Comparison of ENCODE assay signal across 8 mouse cellular contexts in genomic region chr5:137757887-137758286, GRCm38 (mm10). TPM values are rescaled to one million over a fixed set of nuclear protein-coding genes. Genes with fewer than 3 reads are reported as not detected.
DNase-seq lines count a peak whose midpoint lies in the region; ATAC-seq and TF ChIP-seq lines count a peak whose summit lies in the region.

No protein-coding gene starts in this region.

- H3K4me2 ChIP-seq in forebrain, postnatal 0 days (ENCODE audit: low read depth) = peak overlapping the region; percentile 37
- no peak overlapping the region for H3K4me2 ChIP-seq in intestine, embryonic 15.5 days (replicated peaks)

- H3K27ac ChIP-seq in forebrain, postnatal 0 days (ENCODE audit: low read depth, low read length) = peak overlapping the region; percentile 59
- H3K27ac ChIP-seq in intestine, embryonic 15.5 days = no peak overlapping the region

- no peaks in the 10 kb centered on the region for H3K27me3 ChIP-seq in forebrain, postnatal 0 days (ENCODE audit: insufficient read depth, low read length)
- no peaks in the 10 kb centered on the region for H3K27me3 ChIP-seq in intestine, embryonic 15.5 days (replicated peaks)

- peaks cover 9% of the 10 kb centered on the region for H3K36me3 ChIP-seq in forebrain, postnatal 0 days (ENCODE audit: insufficient read depth)
- peaks cover 37% of the 10 kb centered on the region for H3K36me3 ChIP-seq in intestine, embryonic 15.5 days

- 36% methylated on average over 6 of the region's 6 CpGs for WGBS in forebrain, postnatal 0 days
- 81% methylated on average over 6 of the region's 6 CpGs for WGBS in intestine, embryonic 15.5 days

- peak; percentile 43 for DNase-seq in kidney, adult 11 months
- DNase-seq in kidney, adult 18-20 months = no peak
- peak; percentile 93 for DNase-seq in brain, embryonic 14.5 days (ENCODE audit: low read depth)
- peak; percentile 81 for DNase-seq in forebrain, postnatal 0 days
- DNase-seq in layer of hippocampus, adult 9-11 months = peak; percentile 95
- DNase-seq in right cerebral cortex, postnatal 25 days = peak; percentile 68
- DNase-seq in embryo, embryonic 10 days (ENCODE audit: low spot score) = no peak

- no peak overlapping the region for H3K4me3 ChIP-seq in forebrain, postnatal 0 days (ENCODE audit: low read depth, low read length)
- no peak overlapping the region for H3K4me3 ChIP-seq in intestine, embryonic 15.5 days (replicated peaks)

- 0 out of 2 replicates have a peak, but pooled peaks cover 3% of the 10 kb centered on the region for H3K4me1 ChIP-seq in forebrain, postnatal 0 days (ENCODE audit: insufficient read depth)
- peaks cover 12% of the 10 kb centered on the region for H3K4me1 ChIP-seq in intestine, embryonic 15.5 days (replicated peaks)

- H3K9me3 ChIP-seq in forebrain, postnatal 0 days (ENCODE audit: low read length) = no peaks in the 10 kb centered on the region
- no peaks in the 10 kb centered on the region for H3K9me3 ChIP-seq in intestine, embryonic 15.5 days

- peak overlapping the region; percentile 28 for H3K9ac ChIP-seq in forebrain, postnatal 0 days
- H3K9ac ChIP-seq in intestine, embryonic 15.5 days = no peak overlapping the region

- peak; percentile 69 for ATAC-seq in forebrain, postnatal 0 days
- ATAC-seq in intestine, embryonic 15.5 days = no peak

- no peak for TF ChIP-seq CTCF in brain, embryonic 14.5 days (IDR thresholded peaks at IDR 0.05; ENCODE audit: borderline replicate concordance, extremely low read depth, insufficient read depth, insufficient read length)
- no peak for TF ChIP-seq CTCF in forebrain, postnatal 0 days (IDR thresholded peaks at IDR 0.05; ENCODE audit: low read depth)

- TF ChIP-seq POLR2A in brain, embryonic 14.5 days (IDR thresholded peaks at IDR 0.05; ENCODE audit: borderline replicate concordance, extremely low read depth, insufficient read depth, insufficient read length, poor library complexity, severe bottlenecking) = no peak

RNA-seq across cellular contexts. Expression of gene Tsc22d4, which starts 12.4 kb away (rescaled TPM):
- 51.8 and 53.7 TPM in 2 replicates for polyA plus RNA-seq in brain, embryonic 14.5 days (2012; rRNA removed)
- 120 and 135 TPM in 2 replicates for total RNA-seq in forebrain, postnatal 0 days (2014; rRNA removed)
- polyA plus RNA-seq in forebrain, postnatal 0 days (2015; fragmentation: Nextera tagmentation; extraction: Ambion mirVana) = 112 and 134 TPM in 2 replicates
- 117 and 118 TPM in 2 replicates for polyA plus RNA-seq in intestine, embryonic 15.5 days (2015; fragmentation: Nextera tagmentation; extraction: Ambion mirVana)

RNA-seq across cellular contexts. Expression of gene Nyap1, which starts 16.5 kb away (rescaled TPM):
- polyA plus RNA-seq in brain, embryonic 14.5 days (2012; rRNA removed) = 208 and 219 TPM in 2 replicates
- total RNA-seq in forebrain, postnatal 0 days (2014; rRNA removed) = 251 and 252 TPM in 2 replicates
- 42.0 and 48.9 TPM in 2 replicates for polyA plus RNA-seq in forebrain, postnatal 0 days (2015; fragmentation: Nextera tagmentation; extraction: Ambion mirVana)
- polyA plus RNA-seq in intestine, embryonic 15.5 days (2015; fragmentation: Nextera tagmentation; extraction: Ambion mirVana) = 2.3 and 2.8 TPM in 2 replicates

RNA-seq across cellular contexts. Expression of gene Ppp1r35, which starts 20.8 kb away (rescaled TPM):
- polyA plus RNA-seq in brain, embryonic 14.5 days (2012; rRNA removed) = 47.7 and 81.6 TPM in 2 replicates
- 28.8 and 47.4 TPM in 2 replicates for total RNA-seq in forebrain, postnatal 0 days (2014; rRNA removed)
- 39.1 and 41.8 TPM in 2 replicates for polyA plus RNA-seq in forebrain, postnatal 0 days (2015; fragmentation: Nextera tagmentation; extraction: Ambion mirVana)
- polyA plus RNA-seq in intestine, embryonic 15.5 days (2015; fragmentation: Nextera tagmentation; extraction: Ambion mirVana) = 22.3 and 22.7 TPM in 2 replicates

RNA-seq across cellular contexts. Expression of gene Mepce, which starts 29.6 kb away (rescaled TPM):
- polyA plus RNA-seq in brain, embryonic 14.5 days (2012; rRNA removed) = 35.7 and 38.5 TPM in 2 replicates
- 33.3 and 47.7 TPM in 2 replicates for total RNA-seq in forebrain, postnatal 0 days (2014; rRNA removed)
- polyA plus RNA-seq in forebrain, postnatal 0 days (2015; fragmentation: Nextera tagmentation; extraction: Ambion mirVana) = 18.3 and 21.1 TPM in 2 replicates
- polyA plus RNA-seq in intestine, embryonic 15.5 days (2015; fragmentation: Nextera tagmentation; extraction: Ambion mirVana) = 8.9 and 9.2 TPM in 2 replicates

RNA-seq across cellular contexts. Expression of gene Zcwpw1, which starts 29.7 kb away (rescaled TPM):
- polyA plus RNA-seq in brain, embryonic 14.5 days (2012; rRNA removed) = 8.1 and 8.2 TPM in 2 replicates
- total RNA-seq in forebrain, postnatal 0 days (2014; rRNA removed) = 3.5 and 7.7 TPM in 2 replicates
- polyA plus RNA-seq in forebrain, postnatal 0 days (2015; fragmentation: Nextera tagmentation; extraction: Ambion mirVana) = 3.1 and 4.8 TPM in 2 replicates
- 13.6 and 15.6 TPM in 2 replicates for polyA plus RNA-seq in intestine, embryonic 15.5 days (2015; fragmentation: Nextera tagmentation; extraction: Ambion mirVana)

Comparison
In these comparisons a context has a peak if more than half of its experiments do, and no peak if none do; other contexts are left out.
1. DNase-seq: peak in kidney, adult 11 months (single experiment), brain, embryonic 14.5 days (single experiment), forebrain, postnatal 0 days (single experiment), layer of hippocampus, adult 9-11 months (single experiment) and right cerebral cortex, postnatal 25 days (single experiment); none in kidney, adult 18-20 months (single experiment) and embryo, embryonic 10 days (single experiment).
2. RNA of gene Nyap1, which starts 16.5 kb away (polyA plus RNA-seq): 208 to 219 TPM in brain, embryonic 14.5 days and 42.0 to 48.9 TPM in forebrain, postnatal 0 days; 2.3 to 2.8 TPM in intestine, embryonic 15.5 days; every median in the first group is over 10 times any median in the second.